Mouse (Mus musculus) hindbrain, embryonic 15.5 days (tissue): ENCODE data around the gene Tfb2m. TPM values are rescaled to one million over a fixed set of nuclear protein-coding genes. Genes with fewer than 3 reads are reported as not detected.

Experiments used
- ATAC-seq: fragments of 200-750 bp; cut with Nextera tagmentation; 2 replicates; pipeline ENCODE4 v1.8.0; 2017; ENCODE audit warnings: low read depth, moderate number of reproducible peaks, moderate TSS enrichment; ENCODE audit not compliant: low FRiP score
- H3K27ac ChIP-seq: fragments of 300-500 bp; sonication (generic); replicated peaks from 2 replicates; pipeline ENCODE4 v1.5.1; 2015; ENCODE audit warnings: mild to moderate bottlenecking, inconsistent platforms
- H3K27me3 ChIP-seq: fragments of 300-500 bp; sonication (generic); 2 replicates; pipeline ENCODE4 v1.6.1; 2015; ENCODE audit warnings: control low read depth, inconsistent platforms
- H3K36me3 ChIP-seq: fragments of 300-500 bp; sonication (generic); 2 replicates; pipeline ENCODE4 v1.6.1; 2015; ENCODE audit warnings: control low read depth, inconsistent platforms
- H3K4me1 ChIP-seq: fragments of 300-500 bp; sonication (generic); replicated peaks from 2 replicates; pipeline ENCODE4 v1.6.1; 2015; ENCODE audit warnings: control low read depth, inconsistent platforms
- H3K4me2 ChIP-seq: fragments of 300-500 bp; sonication (generic); 2 replicates; pipeline ENCODE4 v1.6.1; 2015; ENCODE audit warnings: moderate library complexity, mild to moderate bottlenecking, inconsistent platforms
- H3K4me3 ChIP-seq: fragments of 300-500 bp; sonication (generic); 2 replicates; pipeline ENCODE4 v1.5.1; 2015; ENCODE audit warnings: mild to moderate bottlenecking, inconsistent platforms
- H3K9ac ChIP-seq: fragments of 300-500 bp; sonication (generic); 2 replicates; pipeline ENCODE4 v1.6.1; 2015; ENCODE audit warnings: inconsistent platforms
- H3K9me3 ChIP-seq: fragments of 300-500 bp; sonication (generic); 2 replicates; pipeline ENCODE4 v1.6.1; 2016; ENCODE audit warnings: control low read depth, inconsistent platforms
- WGBS: fragments of 180-500 bp; shearing (Covaris S2); methylation state at CpG from one replicate; pipeline ENCODE4 v1.1.7; 2015; 5-methylcytosine and 5-hydroxymethylcytosine counted together
- polyA plus RNA-seq: library from polyadenylated mRNA; unstranded; fragments of >200 nt; fragmentation: Nextera tagmentation; extraction: Ambion mirVana; gene quantifications from 2 replicates; pipeline ENCODE4 v1.2.1, GENCODE M21; 2015

Tfb2m gene
- polyA plus RNA-seq, 1 experiment from 2014 or later, result 31.0 TPM

DNA sequence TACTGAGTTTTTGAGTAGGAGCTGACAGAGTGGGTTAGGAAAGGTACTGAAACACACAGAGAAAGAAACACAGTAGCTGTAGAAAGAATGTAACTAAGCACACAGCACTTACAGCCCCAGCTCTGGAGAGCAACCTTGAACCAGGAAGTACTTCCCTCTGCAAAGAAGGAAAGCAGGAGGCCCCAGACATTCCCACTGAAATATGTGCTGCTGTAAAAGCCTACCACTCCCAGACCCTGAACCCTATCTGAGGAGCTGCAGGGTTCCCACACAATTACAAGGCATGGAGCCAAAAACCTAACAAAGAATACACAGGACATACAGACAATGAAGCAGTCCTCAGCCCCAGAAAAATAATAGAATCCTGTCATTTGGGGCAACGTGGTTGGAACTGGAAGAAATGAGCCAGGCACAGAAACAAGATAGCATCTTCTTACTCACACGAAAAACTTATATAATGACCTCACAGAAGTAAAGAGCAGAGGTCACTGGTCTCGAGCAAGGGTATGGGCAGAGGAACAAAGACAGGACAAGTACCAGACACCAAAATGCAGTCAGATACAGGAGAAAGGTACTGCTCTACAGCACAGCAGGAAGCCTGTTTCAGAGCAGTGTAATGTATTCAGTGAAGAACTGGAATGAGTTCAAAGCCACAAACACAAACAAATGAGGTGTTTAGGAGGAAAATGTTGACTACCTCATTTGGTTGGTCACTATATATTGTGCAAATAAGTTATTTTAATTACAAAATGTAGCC, 60.1 kb downstream of the Tfb2m start:
- WGBS, result 22% methylated on average over 3 of the region's 3 CpGs
- Histone ChIP-seq H3K27me3 (no peaks in the 10 kb centered on the region), H3K4me2 (no peak overlapping the region), H3K4me1 (0 out of 2 replicates have a peak, but pooled peaks cover under 1% of the 10 kb centered on the region), H3K36me3 (no peaks in the 10 kb centered on the region), H3K9me3 (no peaks in the 10 kb centered on the region), H3K27ac (no peak overlapping the region), H3K9ac (no peak overlapping the region), H3K4me3 (no peak overlapping the region)
- ATAC-seq, result no peak

DNA sequence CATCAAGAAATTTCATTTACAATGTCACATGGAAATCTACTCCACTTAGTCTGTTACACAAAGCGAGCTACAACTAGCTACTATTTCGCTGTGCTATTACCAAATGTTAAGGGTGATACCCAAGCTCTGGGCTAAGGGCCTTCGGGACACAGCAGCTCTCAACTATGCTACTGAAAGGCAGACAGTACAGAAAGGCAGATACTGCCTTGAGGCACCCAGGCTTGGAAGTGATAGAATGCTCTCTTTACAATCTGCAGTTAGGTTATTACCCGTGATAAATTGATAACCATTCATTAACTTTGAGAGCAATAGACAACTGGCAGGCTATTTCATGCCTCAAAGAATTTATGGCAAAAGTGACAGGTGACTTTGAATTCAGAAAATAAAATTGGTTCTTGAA, 65.2 kb downstream of the Tfb2m start:
- H3K9me3 ChIP-seq, result no peaks in the 10 kb centered on the region
- no peak overlapping the region for H3K27ac ChIP-seq
- no peaks in the 10 kb centered on the region for H3K36me3 ChIP-seq
- H3K27me3 ChIP-seq, result no peaks in the 10 kb centered on the region
- no peak overlapping the region for H3K4me2 ChIP-seq
- no peak overlapping the region for H3K4me3 ChIP-seq
- no peak overlapping the region for H3K9ac ChIP-seq
- 64% methylated on average over 4 of the region's 4 CpGs for WGBS
- no peaks in the 10 kb centered on the region for H3K4me1 ChIP-seq
- ATAC-seq, result no peak

Other genes starting within 250 kb of the Tfb2m start
- gene Smyd3, start 28.2 kb downstream of the Tfb2m start, polyA plus RNA-seq, result 25.5 and 26.0 TPM in 2 replicates
- gene Cnst, start 103 bp upstream of the Tfb2m start, polyA plus RNA-seq, result 26.2 and 26.9 TPM in 2 replicates
- gene Sccpdh, start 121.9 kb upstream of the Tfb2m start, polyA plus RNA-seq, result 156 and 164 TPM in 2 replicates
- 0.05 and 0.07 TPM in 2 replicates for gene Kif28, start 199.0 kb upstream of the Tfb2m start, polyA plus RNA-seq